Mouse (Mus musculus) right cerebral cortex, postnatal 14 days (tissue): Measurements from ENCODE around the gene Olfr1283.
"Not testable (repeated sequence)": the region's sequence is repeated elsewhere in the genome, so short reads cannot be mapped to it uniquely, and the experiment has no call there.

Experiments
- DNase-seq: peaks from one replicate; pipeline ENCODE4 v3.0.0; 2022

Olfr1283 gene

GRCm38 (mm10) chr2:111366490-111366889, at the start of gene Olfr1283:
Gene Olfr1283 (plus strand): TSS chr2:111366790.
- DNase-seq: no peak

- no peak for DNase-seq
Measured at GRCm38 (mm10) chr2:111326220-111326619, 40.4 kb upstream of the Olfr1283 start, which contains the start of gene Olfr1281. Gene Olfr1281 (plus strand): TSS chr2:111326520.

- DNase-seq: not testable (repeated sequence)
Measured at GRCm38 (mm10) chr2:111333721-111334120, 32.9 kb upstream of the Olfr1283 start.

- DNase-seq: no peak
Measured at GRCm38 (mm10) chr2:111335976-111336375, 30.6 kb upstream of the Olfr1283 start, which contains the start of gene Olfr1282. Gene Olfr1282 (minus strand): TSS chr2:111336076.

- DNase-seq: no peak
Measured at GRCm38 (mm10) chr2:111375222-111375621, 8.6 kb downstream of the Olfr1283 start, which contains the start of gene Olfr1284. Gene Olfr1284 (plus strand): TSS chr2:111375522.
